Mouse (Mus musculus) olfactory bulb, adult 2 months (tissue): ENCODE measurements around the gene Adgrf3. TPM values are rescaled to one million over a fixed set of nuclear protein-coding genes. Genes with fewer than 3 reads are reported as not detected.

Source experiments
- H3K27ac ChIP-seq: fragments of 200-500 bp; 2 replicates; pipeline ENCODE4 v1.5.1; 2012; ENCODE audit warnings: low read depth, low read length; ENCODE audit not compliant: insufficient read depth
- H3K4me1 ChIP-seq: fragments of 200-500 bp; 2 replicates; pipeline ENCODE4 v1.6.1; 2012; ENCODE audit warnings: low read length; ENCODE audit not compliant: control insufficient read depth, insufficient read depth
- H3K4me3 ChIP-seq: fragments of 200-500 bp; 2 replicates; pipeline ENCODE4 v1.5.1; 2012; ENCODE audit warnings: mild to moderate bottlenecking, low read depth, low read length, moderate library complexity; ENCODE audit not compliant: insufficient read depth
- CTCF ChIP-seq: fragments of 200-500 bp; IDR thresholded peaks from 2 replicates; pipeline ENCODE4 v1.5.1; 2012; ENCODE audit warnings: low read depth, mild to moderate bottlenecking, low read length, moderate library complexity; ENCODE audit not compliant: insufficient read depth
- POLR2A ChIP-seq: fragments of 200-500 bp; IDR thresholded peaks from 2 replicates; pipeline ENCODE4 v1.6.1; 2012; ENCODE audit warnings: mild to moderate bottlenecking, low read depth, low read length, moderate library complexity; ENCODE audit not compliant: insufficient read depth
- WGBS: fragments of 180-500 bp; shearing (Covaris S2); methylation state at CpG from one replicate; pipeline ENCODE4 v1.1.7; 2018; 5-methylcytosine and 5-hydroxymethylcytosine counted together
- polyA plus RNA-seq: library from polyadenylated mRNA; stranded (reverse); fragments of >200 nt; gene quantifications from 2 replicates; pipeline ENCODE4 v1.2.4, GENCODE M21; 2012; ENCODE audit warnings: low replicate concordance; ENCODE audit not compliant: missing spikeins, insufficient read depth, insufficient read length

Adgrf3 gene
- polyA plus RNA-seq, 1 experiment: not detected

DNA sequence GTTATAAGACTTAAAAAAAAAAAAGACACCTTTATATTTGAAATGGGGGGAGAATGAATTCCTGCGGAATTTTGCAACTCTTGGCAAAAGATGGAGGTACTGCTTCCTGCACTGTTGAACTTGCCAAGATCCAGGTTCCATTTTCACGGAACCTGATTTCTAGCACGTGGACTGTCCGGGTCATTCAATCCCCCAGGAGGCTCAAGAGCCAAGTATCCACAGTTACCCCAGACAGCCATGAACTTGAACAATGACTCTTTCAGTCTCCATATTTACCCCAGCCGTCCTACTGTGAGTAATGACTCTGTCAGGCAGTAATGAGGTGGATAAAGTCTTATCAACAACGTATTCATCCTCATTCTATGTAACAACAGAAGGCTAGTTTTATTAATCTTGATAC, 59.0 kb downstream of the Adgrf3 start:
- Histone ChIP-seq H3K4me3 (no peak overlapping the region), H3K27ac (no peak overlapping the region), H3K4me1 (no peaks in the 10 kb centered on the region)
- WGBS: 71% methylated on average over 6 of the region's 6 CpGs
- no peak for TF ChIP-seq POLR2A
- TF ChIP-seq CTCF: no peak

Other genes with a start within 250 kb of the Adgrf3 start
- gene Il6, start 192.6 kb downstream of the Adgrf3 start, polyA plus RNA-seq: not detected in 2 replicates
- gene Tyms, start 132.1 kb downstream of the Adgrf3 start, polyA plus RNA-seq: not detected in 2 replicates
- gene Garem2, start 100.6 kb downstream of the Adgrf3 start, polyA plus RNA-seq: not detected in 2 replicates
- not detected in 2 replicates for gene 3110082J24Rik, start 99.6 kb downstream of the Adgrf3 start, polyA plus RNA-seq
- 248 TPM in 1 of 2 replicates, not detected in the other for gene Hadha, start 50.6 kb downstream of the Adgrf3 start, polyA plus RNA-seq
- not detected in 2 replicates for gene Hadhb, start 50.5 kb downstream of the Adgrf3 start, polyA plus RNA-seq
- gene Selenoi, start 26.9 kb upstream of the Adgrf3 start, polyA plus RNA-seq: not detected in 2 replicates
- gene Drc1, start 75.7 kb upstream of the Adgrf3 start, polyA plus RNA-seq: not detected in 2 replicates